Mouse (Mus musculus) right cerebral cortex, adult 2 months (tissue): ENCODE results near the gene Ddah2.
"Not testable (repeated sequence)": the region's sequence is repeated elsewhere in the genome, so short reads cannot be mapped to it uniquely, and the experiment has no call there.

Experiments
- DNase-seq, 2 experiments: peaks; one replicate each; pipeline ENCODE4 v3.0.0; 2021 to 2022; ENCODE audit warnings: low spot score in 2 of 2

Gene Ddah2

GRCm38 (mm10) chr17:35027277-35028068 is 31.4 kb upstream of the Ddah2 start, which contains the start of gene Sapcd1:
Sapcd1 (minus strand) TSS chr17:35028016.
- DNase-seq, result no peak

GRCm38 (mm10) chr17:35028315-35028714 is 30.5 kb upstream of the Ddah2 start:
- no peak for DNase-seq

- no peak for DNase-seq
These were observed 28.9 kb upstream of the Ddah2 start for GRCm38 (mm10) chr17:35029691-35030532.

GRCm38 (mm10) chr17:35031272-35031671 is 27.6 kb upstream of the Ddah2 start:
- no peak for DNase-seq

- DNase-seq, result no peak
These were observed 27.0 kb upstream of the Ddah2 start for GRCm38 (mm10) chr17:35031880-35032279.

GRCm38 (mm10) chr17:35032323-35032870 is 26.4 kb upstream of the Ddah2 start:
- no peak for DNase-seq

- not testable (repeated sequence) for DNase-seq
These were observed 25.1 kb upstream of the Ddah2 start for GRCm38 (mm10) chr17:35033703-35034102.

GRCm38 (mm10) chr17:35034896-35035295 is 23.9 kb upstream of the Ddah2 start:
- no peak for DNase-seq

- DNase-seq, result peak; percentile 54 to 56
These were observed 19.5 kb upstream of the Ddah2 start for GRCm38 (mm10) chr17:35039121-35039873.

- DNase-seq, result no peak
These were observed 15.0 kb upstream of the Ddah2 start for GRCm38 (mm10) chr17:35043794-35044193.

GRCm38 (mm10) chr17:35044904-35045806 is 13.7 kb upstream of the Ddah2 start:
- no peak for DNase-seq

GRCm38 (mm10) chr17:35045807-35046680 is 12.8 kb upstream of the Ddah2 start:
- no peak for DNase-seq

- DNase-seq, result peak; percentile 91 to 92
These were observed 12.0 kb upstream of the Ddah2 start, which contains the start of gene Msh5 for GRCm38 (mm10) chr17:35046681-35047455. Msh5 (minus strand) TSS chr17:35046745.

GRCm38 (mm10) chr17:35047688-35048087 is 11.1 kb upstream of the Ddah2 start:
- DNase-seq, result no peak

- no peak for DNase-seq
These were observed 10.5 kb upstream of the Ddah2 start for GRCm38 (mm10) chr17:35048149-35048931.

GRCm38 (mm10) chr17:35048932-35049440 is 9.8 kb upstream of the Ddah2 start:
- no peak for DNase-seq

- no peak for DNase-seq
These were observed 9.2 kb upstream of the Ddah2 start, which contains the start of gene Clic1 for GRCm38 (mm10) chr17:35049561-35050016. Clic1 (plus strand) TSS chr17:35049966.
